Mouse (Mus musculus) gastrocnemius, postnatal 10 days (tissue): ENCODE measurements at regions not wholly inside any gene's neighbourhood (a gene's known extent, or its start where the extent isn't known, plus 50 kb on each side); places are given as distances from the start of the nearest gene placed in this dataset.
"Not testable (repeated sequence)": the region's sequence is repeated elsewhere in the genome, so short reads cannot be mapped to it uniquely, and the experiment has no call there.

Source experiments
- DNase-seq: peaks from one replicate; pipeline ENCODE4 v3.0.0; 2021; ENCODE audit warnings: mixed read lengths

- no peak for DNase-seq
These were observed 74.1 kb upstream of the Speer2 start for GRCm38 (mm10) chr16:69937514-69938194.

GRCm38 (mm10) chr16:69943635-69944034 lies 80.1 kb upstream of the Speer2 start:
- no peak for DNase-seq

GRCm38 (mm10) chr16:69948783-69949182 lies 85.2 kb upstream of the Speer2 start:
- no peak for DNase-seq

- DNase-seq = no peak
These were observed 85.8 kb upstream of the Speer2 start for GRCm38 (mm10) chr16:69949339-69949738.

GRCm38 (mm10) chr16:69951581-69951980 lies 88.0 kb upstream of the Speer2 start:
- no peak for DNase-seq

GRCm38 (mm10) chr16:69966561-69966960 lies 103.0 kb upstream of the Speer2 start:
- not testable (repeated sequence) for DNase-seq

- DNase-seq = no peak
These were observed 116.4 kb upstream of the Speer2 start for GRCm38 (mm10) chr16:69979813-69980527.

GRCm38 (mm10) chr16:69984320-69984719 lies 120.8 kb upstream of the Speer2 start:
- no peak for DNase-seq

- no peak for DNase-seq
These were observed 128.4 kb upstream of the Speer2 start for GRCm38 (mm10) chr16:69991907-69992470.

- DNase-seq = no peak
These were observed 129.2 kb upstream of the Speer2 start for GRCm38 (mm10) chr16:69992715-69993114.

GRCm38 (mm10) chr16:70006863-70007262 lies 143.3 kb upstream of the Speer2 start:
- DNase-seq = no peak

GRCm38 (mm10) chr16:70016980-70017379 lies 153.4 kb upstream of the Speer2 start:
- no peak for DNase-seq

GRCm38 (mm10) chr16:70019564-70019963 lies 156.0 kb upstream of the Speer2 start:
- DNase-seq = no peak

GRCm38 (mm10) chr16:70021436-70021835 lies 157.9 kb upstream of the Speer2 start:
- no peak for DNase-seq

- no peak for DNase-seq
These were observed 165.1 kb upstream of the Speer2 start for GRCm38 (mm10) chr16:70028649-70029048.

GRCm38 (mm10) chr16:70045547-70045946 lies 182.0 kb upstream of the Speer2 start:
- DNase-seq = no peak

- DNase-seq = no peak
These were observed 182.5 kb upstream of the Speer2 start for GRCm38 (mm10) chr16:70046009-70046408.

GRCm38 (mm10) chr16:70049850-70050249 lies 186.3 kb upstream of the Speer2 start:
- no peak for DNase-seq

GRCm38 (mm10) chr16:70071471-70071870 lies 207.9 kb upstream of the Speer2 start:
- no peak for DNase-seq

GRCm38 (mm10) chr16:70073740-70074139 lies 210.2 kb upstream of the Speer2 start:
- no peak for DNase-seq

- no peak for DNase-seq
These were observed 216.0 kb upstream of the Speer2 start for GRCm38 (mm10) chr16:70079497-70079896.

GRCm38 (mm10) chr16:70091291-70091690 lies 222.5 kb upstream of the Gbe1 start:
- no peak for DNase-seq

GRCm38 (mm10) chr16:70091963-70092362 lies 221.8 kb upstream of the Gbe1 start:
- DNase-seq = no peak

- DNase-seq = no peak
These were observed 220.5 kb upstream of the Gbe1 start for GRCm38 (mm10) chr16:70093224-70093623.
